Mouse (Mus musculus) adrenal gland, postnatal 10 days (tissue): Measurements from ENCODE around the gene Ccdc127. TPM values are rescaled to one million over a fixed set of nuclear protein-coding genes. Genes with fewer than 3 reads are reported as not detected.
A peak's percentile ranks its signal among the peaks of the same experiment; 100 is the strongest.

ENCODE experiments used
- DNase-seq: peaks from one replicate; pipeline ENCODE4 v3.0.0; 2021; ENCODE audit warnings: mixed read lengths
- microRNA-seq: library from miRNA; unstranded; fragments of <30 nt; microRNA quantifications from one replicate; pipeline ENCODE4 v1.2.0, GENCODE M21; 2021
- total RNA-seq, 2 experiments: library from RNA; stranded (reverse); gene quantifications; 2 replicates each; pipeline ENCODE4 v1.2.3; 2021

Gene Ccdc127
- total RNA-seq, 2 experiments from 2014 or later = 46.7 to 48.4 TPM

- peak; percentile 83 for DNase-seq
These were observed 40.4 kb downstream of the Ccdc127 start, which contains the start of gene Zfp72 for GRCm38 (mm10) chr13:74390371-74390990. Gene Zfp72, minus strand, starts transcription at chr13:74390836.

DNA sequence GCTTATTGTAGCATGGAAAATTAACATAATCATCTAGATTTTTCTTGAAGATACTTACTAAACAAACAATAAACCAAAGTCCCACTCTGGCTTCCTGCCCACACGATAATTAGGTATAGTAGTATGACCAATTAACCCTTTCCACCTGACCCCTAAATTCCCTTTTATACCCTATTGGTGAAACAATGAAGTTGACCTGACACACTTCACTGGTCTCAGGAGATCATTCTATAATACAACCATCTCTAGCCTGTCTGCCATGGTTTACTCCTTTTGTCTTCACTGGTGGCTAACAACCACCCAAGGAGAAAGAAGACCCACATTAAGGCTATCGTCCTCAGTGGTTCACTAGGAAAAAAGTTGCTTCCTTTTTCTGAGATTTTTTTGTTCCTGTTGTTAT is 41.0 kb downstream of the Ccdc127 start:
- DNase-seq = no peak

- DNase-seq = peak; percentile 70
These were observed 49.3 kb downstream of the Ccdc127 start, which contains the start of gene Ftl1-ps1 for GRCm38 (mm10) chr13:74399298-74399839. Gene Ftl1-ps1, plus strand, starts transcription at chr13:74399694.

Small RNA genes lying within 50 kb of the gene (microRNA-seq; reads per million reads assigned to microRNA genes)
- gene Mir692-3 = not detected

Other genes with a start within 250 kb of the Ccdc127 start
- gene Slc9a3, start 228.9 kb upstream of the Ccdc127 start, total RNA-seq = under 1 TPM in 1 of 2 experiments, not detected in 1; 0.12 TPM
- 10 to 100 TPM; 47.3 to 53.5 TPM for gene Exoc3, start 141.6 kb upstream of the Ccdc127 start, total RNA-seq
- 1 to 10 TPM in 1 of 2 experiments, under 1 TPM in 1; 0.81 to 2.3 TPM for gene Ahrr, start 58.0 kb upstream of the Ccdc127 start, total RNA-seq
- 100 to 1,000 TPM; 114 to 122 TPM for gene Pdcd6, start 32.7 kb upstream of the Ccdc127 start, total RNA-seq
- gene Sdha, start within 50 bp of the Ccdc127 start, total RNA-seq = 1,000 to 10,000 TPM in 1 of 2 experiments, 100 to 1,000 TPM in 1; 887 to 1,000 TPM
- gene Lrrc14b, start 13.7 kb downstream of the Ccdc127 start, total RNA-seq = 1 to 10 TPM; 1.3 to 6.5 TPM
- 1 to 10 TPM; 3.1 to 3.2 TPM for gene Zfp72, start 40.5 kb downstream of the Ccdc127 start, total RNA-seq
- gene Ftl1-ps1, start 49.4 kb downstream of the Ccdc127 start, total RNA-seq = 100 to 1,000 TPM; 516 to 626 TPM
- 10 to 100 TPM; 10.8 to 11.4 TPM for gene Zfp825, start 143.7 kb downstream of the Ccdc127 start, total RNA-seq